ENCODE assay signal across 27 mouse cellular contexts in the genomic region with DNA sequence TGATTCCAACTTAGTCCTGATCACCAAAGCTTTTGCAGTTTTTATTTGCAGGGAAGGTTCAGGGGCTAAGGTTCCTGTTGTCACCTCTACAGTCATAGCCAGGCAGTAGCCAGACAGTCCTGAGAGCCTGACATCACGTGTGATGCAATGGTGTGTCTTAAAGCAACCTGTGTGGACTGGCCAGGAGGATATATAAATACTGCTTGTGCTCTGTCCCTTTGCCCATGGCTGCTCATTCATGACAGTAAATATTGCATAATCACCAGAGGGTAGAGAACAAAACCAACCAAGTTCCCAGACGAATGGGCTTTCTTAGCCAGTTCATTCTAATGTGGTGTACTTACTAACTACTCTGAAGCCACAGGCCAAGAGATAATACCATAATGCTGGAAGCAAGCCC. TPM values are rescaled to one million over a fixed set of nuclear protein-coding genes. Genes with fewer than 3 reads are reported as not detected.
DNase-seq lines count a peak whose midpoint lies in the region; ATAC-seq and TF ChIP-seq lines count a peak whose summit lies in the region.
"Had no signal": no experiment of that assay in that cellular context is flagged by ENCODE, and none has a peak within 500 bp of the region (broad histone marks: within the 10 kb centered on the region; RNA-seq: fewer than 3 reads in every experiment).

No protein-coding gene starts in this region.

- no peaks in the 10 kb centered on the region for H3K27me3 ChIP-seq in kidney, adult 2 months (replicated peaks; ENCODE audit: control insufficient read depth, insufficient read depth, low read length)
- no peaks in the 10 kb centered on the region for H3K27me3 ChIP-seq in liver, postnatal 0 days (ENCODE audit: insufficient read depth, low read length)
- H3K27me3 ChIP-seq in midbrain, embryonic 16.5 days (ENCODE audit: control insufficient read depth, insufficient read depth, low read depth, low read length), result no peaks in the 10 kb centered on the region
- H3K27me3 ChIP-seq: CH12.LX; embryonic facial prominence, embryonic 13.5 days; forebrain, embryonic 13.5 days; limb, embryonic 12.5 days; megakaryocyte, embryonic 14.5 days; midbrain, embryonic 13.5 days; neural tube, embryonic 12.5 days had no signal

- no peaks in the 10 kb centered on the region for H3K9me3 ChIP-seq in liver, postnatal 0 days (ENCODE audit: low read length)
- H3K9me3 ChIP-seq in midbrain, embryonic 16.5 days (replicated peaks; ENCODE audit: control insufficient read depth, low read length, poor library complexity, severe bottlenecking), result no peaks in the 10 kb centered on the region
- H3K9me3 ChIP-seq: embryonic facial prominence, embryonic 13.5 days; forebrain, embryonic 13.5 days; G1E; limb, embryonic 12.5 days; megakaryocyte, embryonic 14.5 days; midbrain, embryonic 13.5 days; neural tube, embryonic 12.5 days had no signal

- ATAC-seq in common myeloid progenitor, adult 5-6 weeks (replicated peaks; ENCODE audit: low read depth, poor library complexity, severe bottlenecking), result 0 out of 2 replicates have a peak, but pooled peaks have one; percentile 15
- ATAC-seq in liver, postnatal 0 days, result peak; percentile 92
- no peak for ATAC-seq in midbrain, embryonic 16.5 days
- ATAC-seq: forebrain, embryonic 13.5 days; midbrain, embryonic 13.5 days had no signal

- H3K9ac ChIP-seq in liver, postnatal 0 days (replicated peaks), result no peak overlapping the region
- no peak overlapping the region for H3K9ac ChIP-seq in midbrain, embryonic 16.5 days (ENCODE audit: low read depth, low read length)
- H3K9ac ChIP-seq: embryonic facial prominence, embryonic 13.5 days; forebrain, embryonic 13.5 days; limb, embryonic 12.5 days; midbrain, embryonic 13.5 days; neural tube, embryonic 12.5 days had no signal

- TF ChIP-seq EP300 in liver, postnatal 0 days (IDR thresholded peaks at IDR 0.05; ENCODE audit: low read depth), result no peak

- no peak overlapping the region for H3K4me2 ChIP-seq in liver, postnatal 0 days (ENCODE audit: low read depth, low read length)
- H3K4me2 ChIP-seq in midbrain, embryonic 16.5 days (ENCODE audit: low read length), result no peak overlapping the region
- H3K4me2 ChIP-seq: embryonic facial prominence, embryonic 13.5 days; forebrain, embryonic 13.5 days; heart, embryonic 11.5 days; limb, embryonic 12.5 days; midbrain, embryonic 13.5 days; neural tube, embryonic 12.5 days had no signal

- DNase-seq in kidney, adult 2 months, result peak; percentile 38
- no peak for DNase-seq in kidney, postnatal 10 days
- peak; percentile 51 for DNase-seq in 416B (ENCODE audit: low read depth)
- DNase-seq in liver, postnatal 0 days, result peak; percentile 49
- no peak for DNase-seq in layer of hippocampus, adult 8-10 months (ENCODE audit: low spot score in 2 of 2)
- DNase-seq: adrenal gland, adult 8-10 months; cerebellum, adult 11-12 months; cerebellum, postnatal 14 days; embryo, embryonic 11 days; heart, postnatal 10 days; kidney, adult 9 months; lung, adult 2 months; lung, postnatal 14 days; right cerebral cortex, postnatal 14 days had no signal

- H3K36me3 ChIP-seq in kidney, adult 2 months (ENCODE audit: control insufficient read depth, insufficient read depth, low read length), result no peaks in the 10 kb centered on the region
- H3K36me3 ChIP-seq in liver, postnatal 0 days (replicated peaks; ENCODE audit: insufficient read depth, low read length), result no peaks in the 10 kb centered on the region
- no peaks in the 10 kb centered on the region for H3K36me3 ChIP-seq in midbrain, embryonic 16.5 days (ENCODE audit: control insufficient read depth, insufficient read depth, low read length)
- H3K36me3 ChIP-seq: embryonic facial prominence, embryonic 13.5 days; G1E; limb, embryonic 12.5 days; midbrain, embryonic 13.5 days; neural tube, embryonic 12.5 days had no signal

- WGBS in kidney, adult 2 months, result 59% methylated on average over 2 of the region's 2 CpGs
- WGBS in liver, postnatal 0 days (ENCODE audit: insufficient replicate concordance), result 52% methylated on average over 2 of the region's 2 CpGs
- 91% methylated on average over 2 of the region's 2 CpGs for WGBS in midbrain, embryonic 16.5 days

- H3K4me3 ChIP-seq in kidney, adult 2 months (ENCODE audit: insufficient read depth, low read depth, low read length), result no peak overlapping the region
- H3K4me3 ChIP-seq in liver, postnatal 0 days (ENCODE audit: low read depth, low read length), result no peak overlapping the region
- no peak overlapping the region for H3K4me3 ChIP-seq in midbrain, embryonic 16.5 days (ENCODE audit: low read depth, low read length)
- H3K4me3 ChIP-seq: embryonic facial prominence, embryonic 13.5 days; erythroblast, embryonic 14.5 days; forebrain, embryonic 13.5 days; limb, embryonic 12.5 days; megakaryocyte, embryonic 14.5 days; midbrain, embryonic 13.5 days; neural tube, embryonic 12.5 days had no signal

- no peak overlapping the region for H3K27ac ChIP-seq in kidney, adult 2 months (ENCODE audit: insufficient read depth, low read depth, low read length)
- no peak overlapping the region for H3K27ac ChIP-seq in liver, postnatal 0 days (ENCODE audit: low read depth)
- no peak overlapping the region for H3K27ac ChIP-seq in midbrain, embryonic 16.5 days (ENCODE audit: low read length)
- H3K27ac ChIP-seq: embryonic facial prominence, embryonic 13.5 days; forebrain, embryonic 13.5 days; limb, embryonic 12.5 days; midbrain, embryonic 13.5 days; neural tube, embryonic 12.5 days; stomach, postnatal 0 days had no signal

- TF ChIP-seq POLR2A in kidney, adult 2 months (IDR thresholded peaks at IDR 0.05; ENCODE audit: low read depth, low read length), result no peak

- H3K4me1 ChIP-seq in kidney, adult 2 months (ENCODE audit: control insufficient read depth, insufficient read depth, low read length), result peaks cover 10% of the 10 kb centered on the region; the same call in 1 of the 2 replicates
- peaks cover 6% of the 10 kb centered on the region for H3K4me1 ChIP-seq in liver, postnatal 0 days (ENCODE audit: insufficient read depth)
- no peaks in the 10 kb centered on the region for H3K4me1 ChIP-seq in midbrain, embryonic 16.5 days (ENCODE audit: control insufficient read depth, insufficient read depth, low read length)
- H3K4me1 ChIP-seq: forebrain, embryonic 13.5 days; midbrain, embryonic 13.5 days; neural tube, embryonic 12.5 days had no signal

- TF ChIP-seq CTCF in kidney, adult 2 months (conservative IDR thresholded peaks at IDR 0.05; ENCODE audit: insufficient read depth, insufficient read length, low read depth, low read length), result no peak
- no peak for TF ChIP-seq CTCF in liver, postnatal 0 days (IDR thresholded peaks at IDR 0.05; ENCODE audit: low read depth)

RNA-seq across cellular contexts. Expression of gene 4921507P07Rik, which starts 9.0 kb away (rescaled TPM):
- polyA plus RNA-seq in kidney, adult 2 months (2012; rRNA removed), result 0.26 and 0.33 TPM in 2 replicates
- total RNA-seq in common myeloid progenitor, adult 5-6 weeks (2017), result 0.69 and 0.82 TPM in 2 replicates
- polyA plus RNA-seq in liver, postnatal 0 days (2015; fragmentation: Nextera tagmentation; extraction: Ambion mirVana), result 0.43 TPM in 2 replicates
- 4.0 and 4.3 TPM in 2 replicates for polyA plus RNA-seq in midbrain, embryonic 16.5 days (2015; fragmentation: Nextera tagmentation; extraction: Ambion mirVana)
- under 1 TPM; 0.12 to 0.33 (median 0.21) TPM for total RNA-seq in layer of hippocampus, adult 8-10 months (2022)
- total RNA-seq: CH12.LX had no signal
- polyA plus RNA-seq: erythroblast, embryonic 14.5 days; G1E had no signal

RNA-seq across cellular contexts. Expression of gene Cycs, which starts 21.1 kb away (rescaled TPM):
- polyA plus RNA-seq in kidney, adult 2 months (2012; rRNA removed), result 6.6 and 12.7 TPM in 2 replicates
- 127 TPM in 2 replicates for total RNA-seq in common myeloid progenitor, adult 5-6 weeks (2017)
- polyA plus RNA-seq in liver, postnatal 0 days (2015; fragmentation: Nextera tagmentation; extraction: Ambion mirVana), result 71.6 and 73.2 TPM in 2 replicates
- 68.8 and 73.5 TPM in 2 replicates for polyA plus RNA-seq in midbrain, embryonic 16.5 days (2015; fragmentation: Nextera tagmentation; extraction: Ambion mirVana)
- 10 to 100 TPM; 36.4 to 45.7 (median 39.8) TPM for total RNA-seq in layer of hippocampus, adult 8-10 months (2022)

Comparison
In these comparisons a context has a peak if more than half of its experiments do, and no peak if none do; other contexts are left out.
1. DNase-seq: peak in kidney, adult 2 months (single experiment), 416B (single experiment) and liver, postnatal 0 days (single experiment); none in kidney, postnatal 10 days (single experiment) and layer of hippocampus, adult 8-10 months (0 of 2).